Mouse (Mus musculus): ENCODE data around the gene Sorcs3. TPM values are rescaled to one million over a fixed set of nuclear protein-coding genes. Genes with fewer than 3 reads are reported as not detected.

Gene Sorcs3
- total and polyA plus RNA-seq, 3 experiments = not detected

DNA sequence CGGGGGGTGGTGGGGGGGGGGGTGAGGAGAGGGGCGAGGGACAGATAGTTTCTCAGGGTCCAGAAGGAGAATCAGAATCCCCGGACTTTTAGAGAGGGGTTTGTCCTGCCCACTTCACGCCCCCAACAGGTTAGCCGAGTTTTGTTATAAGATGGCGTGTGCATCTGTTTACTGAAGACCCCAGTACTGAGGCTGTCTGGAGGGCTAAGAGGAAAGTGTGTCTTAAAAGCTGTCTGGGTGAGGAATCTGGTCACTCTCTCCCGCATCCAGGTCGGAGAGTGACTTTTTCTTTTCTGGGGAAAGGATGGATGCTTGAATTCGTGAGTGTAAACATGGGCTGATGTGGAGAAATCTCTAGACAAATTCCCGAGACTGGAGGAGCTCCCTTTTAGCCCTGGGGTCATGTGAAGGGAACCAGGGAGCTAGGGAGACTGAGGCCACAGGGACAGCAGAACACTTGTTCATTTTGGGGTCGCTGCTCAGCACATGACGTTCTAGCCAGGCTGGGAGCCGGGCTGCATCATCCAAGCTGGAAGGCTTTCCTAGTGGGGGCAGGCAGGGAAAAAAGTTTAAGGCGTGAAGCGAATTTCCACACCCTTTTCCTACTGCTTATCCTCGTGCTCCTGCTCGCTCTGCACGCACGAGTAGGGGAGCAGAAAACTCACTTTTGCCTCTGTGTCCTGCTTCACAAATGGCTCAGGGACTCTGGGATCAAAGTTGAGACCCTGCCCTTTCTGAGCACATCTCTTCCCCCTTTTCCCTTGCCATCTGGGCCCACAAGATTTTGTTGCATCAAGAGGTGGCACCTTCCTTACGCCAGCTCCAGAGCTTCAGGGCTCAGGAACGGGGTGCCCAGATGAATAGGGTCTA is 1.3 kb downstream of the Sorcs3 start:
- H3K9ac ChIP-seq (ENCODE audit: control insufficient read depth, low read depth, low read length, poor library complexity, severe bottlenecking) = no peak overlapping the region
- no peak for TF ChIP-seq TBP (IDR thresholded peaks at IDR 0.05; ENCODE audit: low read depth, low read length)
- no peak for TF ChIP-seq TAL1 (IDR thresholded peaks at IDR 0.05; ENCODE audit: low read length)
- no peak for TF ChIP-seq ZMIZ1 (IDR thresholded peaks at IDR 0.05; ENCODE audit: low read depth, low read length)
- no peak for TF ChIP-seq ZNF384 (IDR thresholded peaks at IDR 0.05; ENCODE audit: low read depth, low read length)
- TF ChIP-seq USF1 (IDR thresholded peaks at IDR 0.05; ENCODE audit: low read depth, low read length) = no peak
- TF ChIP-seq CHD1 (IDR thresholded peaks at IDR 0.05; ENCODE audit: low read depth, low read length) = no peak
- no peak for TF ChIP-seq ZC3H11A (IDR thresholded peaks at IDR 0.05; ENCODE audit: low read depth, low read length)
- TF ChIP-seq POLR2A (IDR thresholded peaks at IDR 0.05; ENCODE audit: control insufficient read depth in 1 of 2, insufficient read depth in 1 of 2, low read depth in 1 of 2, low read length in 2 of 2, poor library complexity in 1 of 2) = no peak
- no peak for TF ChIP-seq GABPA (IDR thresholded peaks at IDR 0.05; ENCODE audit: low read depth, low read length)
- TF ChIP-seq MXI1 (IDR thresholded peaks at IDR 0.05; ENCODE audit: low read depth, low read length) = no peak
- no peaks in the 10 kb centered on the region for H3K27me3 ChIP-seq (ENCODE audit: control insufficient read depth in 1 of 2, insufficient read depth in 2 of 2, low read length in 2 of 2)
- no peaks in the 10 kb centered on the region for H3K79me2 ChIP-seq (ENCODE audit: control insufficient read depth, insufficient read depth, low read length, poor library complexity)
- H3K4me3 ChIP-seq (ENCODE audit: control insufficient read depth in 1 of 2, insufficient read depth in 1 of 2, low read depth in 2 of 2, low read length in 2 of 2) = no peak overlapping the region
- H3K36me3 ChIP-seq (ENCODE audit: control insufficient read depth in 1 of 2, insufficient read depth in 2 of 2, low read length in 2 of 2) = no peaks in the 10 kb centered on the region
- H3K9me3 ChIP-seq (replicated peaks; ENCODE audit: insufficient read depth, low read length) = no peaks in the 10 kb centered on the region
- H3K4me1 ChIP-seq (ENCODE audit: control insufficient read depth in 1 of 2, insufficient read depth in 2 of 2, low read length in 2 of 2) = no peaks in the 10 kb centered on the region
- DNase-seq (ENCODE audit: low read depth, low spot score) = no peak
- H3K27ac ChIP-seq (ENCODE audit: control insufficient read depth, low read depth, low read length) = no peak overlapping the region

DNA sequence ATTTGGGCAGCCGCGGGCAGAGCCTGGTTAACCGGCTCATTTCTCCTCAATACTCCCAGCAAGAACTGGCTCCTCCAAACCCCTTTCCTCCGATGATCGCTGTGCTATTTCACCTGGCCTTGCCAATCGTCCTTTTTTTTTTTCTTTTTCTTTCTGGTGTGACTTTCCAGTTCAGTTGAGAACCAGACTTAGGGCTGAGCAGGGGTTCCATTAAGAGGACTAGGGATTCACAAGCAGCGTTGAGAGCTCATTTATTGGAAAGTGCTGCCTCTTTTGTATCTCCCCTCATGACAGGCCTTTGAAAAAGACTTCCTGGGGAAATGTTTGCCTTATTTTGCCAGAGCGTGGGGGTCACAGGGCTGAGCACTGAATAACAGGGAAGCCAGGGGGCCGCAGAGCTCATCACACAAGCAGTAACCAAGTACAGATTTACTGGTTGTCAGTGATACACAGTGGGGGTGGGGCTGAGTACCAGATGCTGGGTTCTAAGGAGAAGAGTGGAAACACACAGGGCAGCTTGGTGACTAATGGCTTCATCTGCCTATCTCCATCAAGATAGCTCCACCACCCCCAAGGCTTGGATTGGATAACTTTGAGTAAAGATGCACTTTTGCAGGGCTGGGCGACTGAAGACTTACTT is 2.0 kb downstream of the Sorcs3 start:
- H3K9me3 ChIP-seq (replicated peaks; ENCODE audit: insufficient read depth, low read length) = no peaks in the 10 kb centered on the region
- TF ChIP-seq CHD2 (IDR thresholded peaks at IDR 0.05; ENCODE audit: low read length) (no peak), MAX (IDR thresholded peaks at IDR 0.05; ENCODE audit: low read length) (no peak), MYC (IDR thresholded peaks at IDR 0.05; ENCODE audit: low read depth, low read length) (no peak), CHD1 (IDR thresholded peaks at IDR 0.05; ENCODE audit: low read depth, low read length) (no peak), RCOR1 (IDR thresholded peaks at IDR 0.05; ENCODE audit: low read depth, low read length) (no peak), MYB (IDR thresholded peaks at IDR 0.05; ENCODE audit: low read depth, low read length) (no peak), SMC3 (IDR thresholded peaks at IDR 0.05; ENCODE audit: low read depth, low read length) (no peak), E2F4 (IDR thresholded peaks at IDR 0.05; ENCODE audit: borderline replicate concordance, low read depth, low read length) (no peak), JUND (IDR thresholded peaks at IDR 0.05; ENCODE audit: low read depth, low read length) (no peak), ZNF384 (IDR thresholded peaks at IDR 0.05; ENCODE audit: low read depth, low read length) (no peak), GATA1 (IDR thresholded peaks at IDR 0.05; ENCODE audit: low read depth, low read length) (no peak), RAD21 (IDR thresholded peaks at IDR 0.05; ENCODE audit: low read depth, low read length) (no peak), CTCF (IDR thresholded peaks at IDR 0.05 in 2 of 3, conservative IDR thresholded peaks at IDR 0.05 in 1 of 3; ENCODE audit: control insufficient read depth in 1 of 3, insufficient read depth in 1 of 3, low read depth in 2 of 3, low read length in 3 of 3, poor library complexity in 1 of 3, severe bottlenecking in 1 of 3) (no peak), ZMIZ1 (IDR thresholded peaks at IDR 0.05; ENCODE audit: low read depth, low read length) (no peak), TCF12 (IDR thresholded peaks at IDR 0.05; ENCODE audit: low read depth, low read length) (no peak)
- H3K9ac ChIP-seq (ENCODE audit: control insufficient read depth, low read depth, low read length, poor library complexity, severe bottlenecking) = no peak overlapping the region
- no peak for DNase-seq (ENCODE audit: low read depth, low spot score)
- no peaks in the 10 kb centered on the region for H3K79me2 ChIP-seq (ENCODE audit: control insufficient read depth, insufficient read depth, low read length, poor library complexity)
- H3K36me3 ChIP-seq (ENCODE audit: control insufficient read depth in 1 of 2, insufficient read depth in 2 of 2, low read length in 2 of 2) = no peaks in the 10 kb centered on the region
- no peaks in the 10 kb centered on the region for H3K4me1 ChIP-seq (ENCODE audit: control insufficient read depth in 1 of 2, insufficient read depth in 2 of 2, low read length in 2 of 2)
- no peaks in the 10 kb centered on the region for H3K27me3 ChIP-seq (ENCODE audit: control insufficient read depth in 1 of 2, insufficient read depth in 2 of 2, low read length in 2 of 2)
- no peak overlapping the region for H3K27ac ChIP-seq (ENCODE audit: control insufficient read depth, low read depth, low read length)
- no peak overlapping the region for H3K4me3 ChIP-seq (ENCODE audit: control insufficient read depth in 1 of 2, insufficient read depth in 1 of 2, low read depth in 2 of 2, low read length in 2 of 2)
